Mouse (Mus musculus) limb, embryonic 10.5 days (tissue): Measurements from ENCODE around the gene Rad51b. TPM values are rescaled to one million over a fixed set of nuclear protein-coding genes. Genes with fewer than 3 reads are reported as not detected.
"Not testable (repeated sequence)": the region's sequence is repeated elsewhere in the genome, so short reads cannot be mapped to it uniquely, and the experiment has no call there.

ENCODE experiments used
- DNase-seq: peaks from one replicate; pipeline ENCODE4 v3.0.0-alpha.2; 2017; ENCODE audit warnings: low spot score
- H3K27ac ChIP-seq: fragments of 300-500 bp; sonication (generic); 2 replicates; pipeline ENCODE4 v1.5.1; 2016; ENCODE audit warnings: mild to moderate bottlenecking
- H3K27me3 ChIP-seq: fragments of 300-500 bp; sonication (generic); 2 replicates; pipeline ENCODE4 v1.6.1; 2016; ENCODE audit warnings: low read depth, mild to moderate bottlenecking; ENCODE audit not compliant: poor library complexity, severe bottlenecking
- H3K36me3 ChIP-seq: fragments of 300-500 bp; sonication (generic); 2 replicates; pipeline ENCODE4 v1.6.1; 2016; ENCODE audit warnings: mild to moderate bottlenecking, moderate library complexity
- H3K4me1 ChIP-seq: fragments of 300-500 bp; sonication (generic); 2 replicates; pipeline ENCODE4 v1.6.1; 2016
- H3K4me3 ChIP-seq: fragments of 300-500 bp; sonication (generic); 2 replicates; pipeline ENCODE4 v1.5.1; 2016; ENCODE audit warnings: mild to moderate bottlenecking, moderate library complexity
- H3K9me3 ChIP-seq: fragments of 300-500 bp; sonication (generic); replicated peaks from 2 replicates; pipeline ENCODE4 v1.6.1; 2016; ENCODE audit warnings: mild to moderate bottlenecking
- WGBS: fragments of 180-500 bp; shearing (Covaris S2); methylation state at CpG from one replicate; pipeline ENCODE4 v1.1.7; 2016; 5-methylcytosine and 5-hydroxymethylcytosine counted together
- polyA plus RNA-seq: library from polyadenylated mRNA; unstranded; fragments of >200 nt; fragmentation: Nextera tagmentation; extraction: Ambion mirVana; gene quantifications from 2 replicates; pipeline ENCODE4 v1.2.1, GENCODE M21; 2016

The Rad51b gene
- polyA plus RNA-seq, 1 experiment from 2014 or later = 7.4 TPM

DNA sequence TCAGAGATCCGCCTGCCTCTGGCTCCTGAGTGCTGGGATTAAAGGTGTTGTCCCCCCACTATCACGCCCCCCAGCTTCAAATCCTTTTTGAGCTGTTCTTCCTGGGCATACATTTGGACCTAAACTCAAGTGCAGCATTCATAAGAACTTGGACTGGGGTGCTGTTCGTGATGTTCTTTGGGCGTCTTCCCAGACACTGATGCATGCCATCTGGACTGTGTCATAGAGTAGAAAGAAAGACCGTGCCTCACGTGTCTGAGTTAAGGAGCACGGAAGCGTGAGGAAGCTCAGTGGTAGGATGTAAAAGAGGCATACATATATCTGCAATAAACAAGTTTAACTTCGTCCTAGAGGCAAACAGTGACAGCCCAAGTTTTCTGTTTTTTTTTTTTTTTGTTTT is 4.7 kb downstream of the Rad51b start:
- H3K27me3 ChIP-seq = no peaks in the 10 kb centered on the region
- H3K4me1 ChIP-seq = peaks cover 6% of the 10 kb centered on the region; the same call in 1 of the 2 replicates
- H3K4me3 ChIP-seq = no peak overlapping the region
- no peak overlapping the region for H3K27ac ChIP-seq
- DNase-seq = no peak
- H3K9me3 ChIP-seq = no peaks in the 10 kb centered on the region
- 93% methylated on average over 9 of the region's 9 CpGs for WGBS
- H3K36me3 ChIP-seq = peaks cover 9% of the 10 kb centered on the region; the same call in 1 of the 2 replicates

DNA sequence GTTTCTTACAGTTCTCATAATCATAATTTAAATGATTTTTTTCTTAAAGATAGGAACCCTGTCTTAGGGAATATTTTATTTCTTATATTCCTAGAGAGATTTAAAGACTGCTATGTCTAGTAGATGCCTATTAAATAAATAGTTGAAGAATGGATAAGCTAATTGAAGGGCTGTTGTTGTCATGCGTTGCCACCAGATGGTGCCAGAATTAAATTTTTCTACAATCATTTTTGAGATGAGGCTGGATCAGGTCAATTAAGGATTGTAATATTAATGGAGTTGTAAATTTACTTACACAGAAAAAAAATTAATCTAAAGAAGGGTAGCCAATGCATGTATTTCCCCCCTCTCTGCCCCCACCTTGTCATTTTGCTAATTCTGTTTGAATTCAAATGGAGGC is 8.0 kb downstream of the Rad51b start:
- no peak overlapping the region for H3K4me3 ChIP-seq
- H3K4me1 ChIP-seq = no peaks in the 10 kb centered on the region
- H3K36me3 ChIP-seq = peaks cover 9% of the 10 kb centered on the region; the same call in 1 of the 2 replicates
- 74% methylated on average over 1 of the region's 1 CpGs for WGBS
- H3K27ac ChIP-seq = no peak overlapping the region
- no peaks in the 10 kb centered on the region for H3K27me3 ChIP-seq
- no peaks in the 10 kb centered on the region for H3K9me3 ChIP-seq
- no peak for DNase-seq

DNA sequence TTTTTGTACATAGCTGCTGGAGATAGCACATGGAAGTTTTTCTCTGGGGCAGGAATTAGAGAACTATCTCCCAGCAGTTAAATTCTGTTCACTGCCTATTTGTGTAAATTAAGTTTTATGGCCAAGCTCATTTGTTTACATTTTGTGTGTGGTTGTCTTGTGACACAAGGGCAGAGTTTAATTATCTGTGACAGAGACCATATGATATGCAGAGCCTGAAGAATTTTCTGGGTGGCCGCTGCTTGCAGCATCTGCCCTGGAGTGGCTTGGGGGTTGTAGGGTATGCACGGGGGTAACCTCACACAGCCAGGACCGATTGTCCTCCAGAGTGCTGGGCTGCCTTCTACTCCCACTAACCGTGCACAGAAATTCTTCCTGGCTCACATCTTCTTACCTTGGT is 8.9 kb downstream of the Rad51b start:
- no peak overlapping the region for H3K4me3 ChIP-seq
- no peaks in the 10 kb centered on the region for H3K9me3 ChIP-seq
- no peak for DNase-seq
- no peak overlapping the region for H3K27ac ChIP-seq
- WGBS = 69% methylated on average over 4 of the region's 4 CpGs
- peaks cover 9% of the 10 kb centered on the region; the same call in 1 of the 2 replicates for H3K36me3 ChIP-seq
- no peaks in the 10 kb centered on the region for H3K27me3 ChIP-seq
- no peaks in the 10 kb centered on the region for H3K4me1 ChIP-seq

DNA sequence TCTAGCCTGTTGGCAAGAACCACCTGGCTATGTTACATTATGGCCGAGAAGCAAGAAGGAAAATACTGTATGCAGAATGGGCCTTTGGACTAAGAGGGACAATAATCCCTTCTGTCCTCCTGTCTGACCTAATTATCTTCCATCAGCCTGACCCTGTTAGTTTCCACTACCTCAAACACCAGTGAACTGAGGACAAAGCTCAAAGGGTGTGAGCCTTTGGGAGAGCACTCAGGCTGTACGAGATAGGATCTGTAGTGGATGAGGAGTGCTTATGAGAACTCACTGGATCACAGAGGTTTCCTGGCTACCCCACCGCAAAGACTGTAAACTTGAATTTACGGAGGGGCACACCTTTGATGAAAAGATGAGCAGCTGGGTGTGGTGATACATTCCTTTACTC is 16.6 kb downstream of the Rad51b start:
- no peaks in the 10 kb centered on the region for H3K4me1 ChIP-seq
- 0 out of 2 replicates have a peak, but pooled peaks cover 3% of the 10 kb centered on the region for H3K36me3 ChIP-seq
- 91% methylated on average over 4 of the region's 4 CpGs for WGBS
- H3K27me3 ChIP-seq = no peaks in the 10 kb centered on the region
- H3K27ac ChIP-seq = no peak overlapping the region
- H3K4me3 ChIP-seq = no peak overlapping the region
- no peak for DNase-seq
- no peaks in the 10 kb centered on the region for H3K9me3 ChIP-seq

DNA sequence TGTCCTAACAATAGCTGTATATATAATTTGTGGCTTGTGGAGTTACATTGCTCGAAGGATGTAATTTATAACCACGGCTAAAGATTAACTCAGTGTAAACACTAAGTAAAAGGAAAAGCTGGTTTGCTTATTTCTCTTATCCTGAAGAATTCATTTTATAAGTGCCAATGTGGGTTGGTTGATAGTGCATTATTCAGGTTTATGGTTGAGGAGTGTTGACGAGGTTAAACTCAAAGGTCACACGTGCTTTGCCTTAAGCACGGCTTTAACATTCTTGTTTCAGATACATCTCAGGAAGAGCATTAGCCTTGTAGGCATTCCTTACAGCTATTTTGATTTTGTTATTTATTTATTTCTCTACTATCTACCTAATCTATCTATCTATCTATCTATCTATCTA is 20.3 kb downstream of the Rad51b start:
- H3K9me3 ChIP-seq = no peaks in the 10 kb centered on the region
- H3K4me3 ChIP-seq = no peak overlapping the region
- DNase-seq = no peak
- WGBS = 88% methylated on average over 5 of the region's 5 CpGs
- 0 out of 2 replicates have a peak, but pooled peaks cover 3% of the 10 kb centered on the region for H3K36me3 ChIP-seq
- H3K27me3 ChIP-seq = no peaks in the 10 kb centered on the region
- no peak overlapping the region for H3K27ac ChIP-seq
- no peaks in the 10 kb centered on the region for H3K4me1 ChIP-seq

DNA sequence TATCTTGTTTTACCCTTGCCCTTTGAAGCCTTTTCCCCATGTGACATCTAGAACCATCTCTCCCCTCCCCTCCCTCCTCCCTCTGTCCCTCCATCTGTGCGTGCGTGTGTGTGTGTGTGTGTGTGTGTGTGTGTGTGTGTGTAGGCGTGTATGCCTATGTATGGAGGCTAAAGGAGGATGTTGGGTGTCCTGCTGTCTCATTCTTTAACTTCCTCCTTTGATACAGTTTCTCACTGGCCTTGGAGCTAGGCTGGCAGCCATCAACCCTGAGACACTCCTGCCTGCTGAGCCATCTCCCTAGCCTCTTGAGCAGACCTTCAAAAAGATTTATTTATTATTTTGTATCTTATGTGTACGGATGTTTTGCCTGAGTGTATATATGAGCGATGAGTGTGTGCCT is 23.8 kb downstream of the Rad51b start:
- Histone ChIP-seq H3K27ac (no peak overlapping the region), H3K9me3 (no peaks in the 10 kb centered on the region), H3K4me1 (no peaks in the 10 kb centered on the region), H3K4me3 (no peak overlapping the region), H3K27me3 (no peaks in the 10 kb centered on the region), H3K36me3 (0 out of 2 replicates have a peak, but pooled peaks cover 1% of the 10 kb centered on the region)
- whole genome bisulfite sequencing = 84% methylated on average over 5 of the region's 5 CpGs
- DNase-seq = no peak

DNA sequence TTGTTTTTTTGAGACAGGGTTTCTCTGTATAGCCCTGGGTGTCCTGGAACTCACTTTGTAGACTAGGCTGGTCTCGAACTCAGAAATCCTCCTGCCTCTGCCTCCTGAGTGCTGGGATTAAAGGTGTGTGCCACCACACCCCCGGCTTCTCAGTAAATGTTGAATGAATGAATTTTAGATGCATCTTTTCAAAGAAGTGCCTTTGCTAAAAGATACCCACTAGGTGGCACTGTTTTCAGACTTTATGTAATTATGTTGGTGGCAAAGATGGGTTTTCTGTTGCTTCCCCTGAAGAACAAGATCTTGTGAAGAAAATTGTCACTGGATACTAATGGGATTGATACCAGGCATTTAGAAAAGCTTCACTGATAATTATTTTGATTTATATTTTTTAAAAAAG is 25.5 kb downstream of the Rad51b start:
- not testable (repeated sequence) for H3K36me3 ChIP-seq, H3K4me3 ChIP-seq, H3K27me3 ChIP-seq, H3K27ac ChIP-seq, H3K9me3 ChIP-seq, H3K4me1 ChIP-seq, DNase-seq
- 86% methylated on average over 2 of the region's 2 CpGs for WGBS

DNA sequence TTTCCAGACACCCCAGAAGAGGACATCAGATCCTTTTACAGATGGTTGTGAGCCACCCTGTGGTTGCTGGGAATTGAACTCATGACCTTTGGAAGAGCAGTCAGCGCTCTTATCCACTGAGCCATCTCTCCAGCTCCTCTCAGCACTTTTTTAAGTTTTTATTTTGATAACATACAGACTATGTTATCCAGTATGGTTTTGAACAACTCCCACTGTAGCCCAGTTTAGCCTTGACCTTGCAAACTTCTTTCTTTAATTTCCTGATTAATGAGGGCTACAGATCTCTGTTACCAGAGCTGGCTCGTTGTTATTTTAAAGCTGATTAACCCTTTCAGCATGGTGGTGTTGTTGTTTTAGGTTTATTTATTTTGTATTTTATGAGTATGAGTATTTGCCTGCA is 29.2 kb downstream of the Rad51b start:
- no peak for DNase-seq
- no peaks in the 10 kb centered on the region for H3K9me3 ChIP-seq
- H3K27me3 ChIP-seq = no peaks in the 10 kb centered on the region
- H3K36me3 ChIP-seq = no peaks in the 10 kb centered on the region
- no peak overlapping the region for H3K27ac ChIP-seq
- no peak overlapping the region for H3K4me3 ChIP-seq
- 0 out of 2 replicates have a peak, but pooled peaks cover 3% of the 10 kb centered on the region for H3K4me1 ChIP-seq
- WGBS = 61% methylated on average over 2 of the region's 2 CpGs

DNA sequence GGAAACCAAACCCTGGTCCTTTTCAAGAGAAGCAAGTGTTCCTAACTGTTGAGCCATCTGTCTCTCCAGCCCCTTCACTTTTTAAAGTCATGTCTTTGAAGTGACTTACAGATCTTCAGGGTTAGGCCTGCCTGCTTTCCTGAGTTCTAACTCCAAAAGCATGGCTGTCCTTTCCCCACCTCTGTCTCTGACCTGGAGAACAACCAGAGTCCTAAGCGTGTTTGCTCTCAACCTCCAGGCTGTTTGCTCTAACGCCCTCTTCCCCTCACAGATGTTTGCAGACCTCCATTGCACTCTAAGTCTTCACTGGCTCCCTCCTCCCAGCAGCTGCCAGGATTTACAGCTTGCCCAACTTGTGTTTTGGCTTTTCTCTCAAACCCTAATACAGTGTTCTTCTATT is 29.7 kb downstream of the Rad51b start:
- DNase-seq = no peak
- WGBS = 52% methylated on average over 2 of the region's 2 CpGs
- no peak overlapping the region for H3K27ac ChIP-seq

DNA sequence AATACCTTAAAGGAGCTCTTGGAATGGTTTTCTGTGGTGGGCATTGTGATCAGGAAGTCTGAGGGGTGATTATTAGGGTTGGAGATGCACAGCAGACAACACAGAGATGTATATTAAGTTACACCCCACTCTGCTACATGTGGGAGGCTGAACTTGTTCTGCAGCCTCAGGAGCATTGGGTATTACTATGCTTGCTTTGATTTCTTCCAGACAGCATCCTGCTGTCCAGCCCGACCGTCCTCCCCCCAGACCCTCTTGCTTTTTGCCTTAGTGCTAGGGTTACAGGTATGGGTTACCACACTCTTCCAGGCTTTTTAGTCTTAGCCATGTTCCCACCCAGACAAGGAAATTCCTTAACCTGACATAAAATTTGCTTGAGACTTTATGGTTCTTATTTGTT is 30.8 kb downstream of the Rad51b start:
- no peak for DNase-seq
- Histone ChIP-seq H3K9me3 (no peaks in the 10 kb centered on the region), H3K36me3 (no peaks in the 10 kb centered on the region), H3K27me3 (no peaks in the 10 kb centered on the region), H3K4me1 (0 out of 2 replicates have a peak, but pooled peaks cover 3% of the 10 kb centered on the region), H3K4me3 (no peak overlapping the region), H3K27ac (no peak overlapping the region)
- 90% methylated on average over 2 of the region's 2 CpGs for WGBS

More for the DNA sequence above, 29.7 kb downstream of the Rad51b start:
- Histone ChIP-seq H3K4me3 (no peak overlapping the region), H3K4me1 (0 out of 2 replicates have a peak, but pooled peaks cover 3% of the 10 kb centered on the region), H3K36me3 (no peaks in the 10 kb centered on the region), H3K9me3 (no peaks in the 10 kb centered on the region), H3K27me3 (no peaks in the 10 kb centered on the region)

DNA sequence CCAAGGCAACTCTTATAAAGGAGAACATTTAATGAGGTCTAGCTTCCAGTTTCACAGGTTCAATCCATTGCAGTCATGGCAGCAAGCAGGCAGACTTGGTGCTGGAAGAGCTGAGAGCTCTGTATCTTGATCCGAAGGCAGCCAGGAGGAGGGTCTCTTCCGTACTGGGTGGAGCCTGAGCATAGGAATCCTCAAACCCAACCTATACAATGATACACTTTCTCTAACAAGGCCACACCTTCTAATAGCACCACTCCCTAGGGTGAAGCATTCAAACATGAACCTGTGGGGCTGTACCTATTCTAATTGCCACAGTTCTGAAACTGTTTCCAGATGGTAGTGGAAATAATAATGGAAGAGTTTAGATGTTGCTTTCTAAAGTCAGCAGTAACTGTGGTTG is 33.5 kb downstream of the Rad51b start:
- 75% methylated on average over 2 of the region's 2 CpGs for WGBS
- H3K4me1 ChIP-seq = 0 out of 2 replicates have a peak, but pooled peaks cover 3% of the 10 kb centered on the region
- no peak for DNase-seq
- H3K27ac ChIP-seq = no peak overlapping the region
- H3K27me3 ChIP-seq = no peaks in the 10 kb centered on the region
- peaks cover 17% of the 10 kb centered on the region for H3K36me3 ChIP-seq
- H3K9me3 ChIP-seq = no peaks in the 10 kb centered on the region
- no peak overlapping the region for H3K4me3 ChIP-seq

DNA sequence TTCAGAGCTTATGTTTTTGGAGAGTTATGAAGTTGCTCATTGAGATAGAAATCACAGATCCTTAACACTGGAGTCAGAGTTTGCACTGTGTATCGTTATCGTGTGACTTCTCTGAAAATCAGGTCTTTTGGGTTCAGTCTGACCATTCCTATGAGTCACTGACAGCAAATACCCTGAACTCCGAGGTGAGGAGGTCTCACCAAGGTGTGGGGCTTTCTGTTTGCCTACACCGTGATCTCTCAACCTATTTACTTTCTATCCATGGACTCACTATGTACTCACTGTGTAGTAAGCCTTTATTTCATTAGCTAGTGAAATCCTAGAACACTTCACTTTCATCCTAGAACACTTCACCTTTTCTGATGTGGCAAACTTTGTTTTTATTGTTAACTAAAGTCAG is 34.6 kb downstream of the Rad51b start:
- H3K27me3 ChIP-seq = no peaks in the 10 kb centered on the region
- 89% methylated on average over 4 of the region's 4 CpGs for WGBS
- H3K36me3 ChIP-seq = peaks cover 17% of the 10 kb centered on the region
- no peak overlapping the region for H3K27ac ChIP-seq
- no peak overlapping the region for H3K4me3 ChIP-seq
- no peak for DNase-seq
- H3K4me1 ChIP-seq = 0 out of 2 replicates have a peak, but pooled peaks cover 3% of the 10 kb centered on the region
- H3K9me3 ChIP-seq = no peaks in the 10 kb centered on the region

DNA sequence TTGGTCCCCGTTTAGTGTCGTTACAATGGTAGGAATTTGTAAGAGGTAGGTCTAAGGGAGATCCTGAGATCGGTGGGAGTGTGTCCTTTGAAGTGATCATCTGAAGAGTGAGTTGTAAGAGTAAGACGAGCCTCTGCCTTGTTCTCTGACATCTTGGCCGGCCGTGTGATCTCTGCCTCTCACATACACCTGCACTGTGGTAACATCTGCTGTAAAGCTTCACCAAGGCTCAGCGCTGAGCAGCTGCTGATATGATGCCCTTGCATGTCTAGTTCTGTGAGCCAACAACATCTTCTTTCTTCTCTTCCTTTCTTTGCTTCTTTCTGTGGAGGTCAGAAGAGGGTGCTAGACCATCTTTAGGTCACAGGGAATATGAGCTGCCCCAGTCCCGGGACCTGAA is 41.7 kb downstream of the Rad51b start:
- Histone ChIP-seq H3K36me3 (peaks cover 16% of the 10 kb centered on the region), H3K4me3 (no peak overlapping the region)
- 84% methylated on average over 8 of the region's 8 CpGs for WGBS

DNA sequence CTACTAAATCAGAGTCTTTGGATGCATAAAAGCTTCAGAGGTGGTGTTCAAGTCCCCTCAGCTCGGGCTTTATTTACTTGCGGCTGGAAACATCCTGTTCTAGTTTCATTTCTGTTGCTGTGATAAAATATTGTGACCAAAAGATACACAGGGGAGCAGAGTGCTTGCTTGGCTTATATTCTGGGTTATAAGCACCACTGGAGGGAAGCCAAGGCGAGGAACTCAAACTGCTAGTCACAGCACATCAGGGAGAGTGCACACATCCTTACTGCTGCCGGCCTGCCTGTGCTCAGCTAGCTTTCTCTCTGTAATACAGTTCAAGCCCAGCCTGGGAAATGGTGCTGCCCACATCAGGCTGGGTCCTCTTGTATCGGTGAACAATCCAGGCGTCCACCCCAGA is 43.4 kb downstream of the Rad51b start:
- no peak overlapping the region for H3K27ac ChIP-seq
- H3K9me3 ChIP-seq = no peaks in the 10 kb centered on the region
- DNase-seq = no peak
- no peak overlapping the region for H3K4me3 ChIP-seq
- no peaks in the 10 kb centered on the region for H3K27me3 ChIP-seq
- 82% methylated on average over 6 of the region's 6 CpGs for WGBS
- H3K36me3 ChIP-seq = no peaks in the 10 kb centered on the region
- peaks cover 4% of the 10 kb centered on the region; the same call in 1 of the 2 replicates for H3K4me1 ChIP-seq

More for the DNA sequence above, 41.7 kb downstream of the Rad51b start:
- no peaks in the 10 kb centered on the region for H3K27me3 ChIP-seq
- H3K27ac ChIP-seq = no peak overlapping the region
- H3K4me1 ChIP-seq = peaks cover 4% of the 10 kb centered on the region; the same call in 1 of the 2 replicates
- DNase-seq = no peak
- no peaks in the 10 kb centered on the region for H3K9me3 ChIP-seq
